21 mouse cellular contexts compared by ENCODE assay signal in genomic region chr2:154617061-154617460, GRCm38 (mm10). TPM values are rescaled to one million over a fixed set of nuclear protein-coding genes. Genes with fewer than 3 reads are reported as not detected.
DNase-seq lines count a peak whose midpoint lies in the region; ATAC-seq and TF ChIP-seq lines count a peak whose summit lies in the region.
"Had no signal": no experiment of that assay in that cellular context is flagged by ENCODE, and none has a peak within 500 bp of the region (broad histone marks: within the 10 kb centered on the region; RNA-seq: fewer than 3 reads in every experiment).

No protein-coding gene starts in this region.

- no peak overlapping the region for H3K4me3 ChIP-seq in heart, postnatal 0 days (ENCODE audit: low read depth, low read length)
- H3K4me3 ChIP-seq: embryonic facial prominence, embryonic 12.5 days; forebrain, embryonic 15.5 days; heart, embryonic 13.5 days had no signal

- peak overlapping the region; percentile 22; the same call in 1 of the 2 replicates for H3K27ac ChIP-seq in heart, postnatal 0 days (ENCODE audit: low read depth)
- H3K27ac ChIP-seq: embryonic facial prominence, embryonic 12.5 days; forebrain, embryonic 15.5 days; heart, embryonic 13.5 days had no signal

- H3K4me2 ChIP-seq in heart, postnatal 0 days (ENCODE audit: low read depth, low read length) = no peak overlapping the region
- H3K4me2 ChIP-seq: embryonic facial prominence, embryonic 12.5 days; forebrain, embryonic 15.5 days; heart, embryonic 13.5 days had no signal

- peaks cover 4% of the 10 kb centered on the region; the same call in 1 of the 2 replicates for H3K4me1 ChIP-seq in heart, postnatal 0 days (ENCODE audit: control insufficient read depth, insufficient read depth)

- no peak for TF ChIP-seq CTCF in heart, postnatal 0 days (IDR thresholded peaks at IDR 0.05; ENCODE audit: low read depth)

- no peaks in the 10 kb centered on the region for H3K9me3 ChIP-seq in heart, postnatal 0 days (replicated peaks; ENCODE audit: control insufficient read depth, low read length)
- H3K9me3 ChIP-seq: embryonic facial prominence, embryonic 12.5 days; forebrain, embryonic 15.5 days; heart, embryonic 13.5 days had no signal

- H3K9ac ChIP-seq in heart, postnatal 0 days (replicated peaks; ENCODE audit: low read depth, low read length) = no peak overlapping the region
- H3K9ac ChIP-seq: embryonic facial prominence, embryonic 12.5 days; forebrain, embryonic 15.5 days; heart, embryonic 13.5 days had no signal

- 0 out of 2 replicates have a peak, but pooled peaks cover 3% of the 10 kb centered on the region for H3K36me3 ChIP-seq in heart, postnatal 0 days (replicated peaks; ENCODE audit: control insufficient read depth, insufficient read depth, low read length)
- H3K36me3 ChIP-seq: embryonic facial prominence, embryonic 12.5 days had no signal

- H3K27me3 ChIP-seq in heart, postnatal 0 days (ENCODE audit: control insufficient read depth, insufficient read depth, low read length) = no peaks in the 10 kb centered on the region
- H3K27me3 ChIP-seq: embryonic facial prominence, embryonic 12.5 days; forebrain, embryonic 15.5 days; heart, embryonic 13.5 days had no signal

- ATAC-seq in heart, postnatal 0 days (ENCODE audit: insufficient read depth, low read depth) = no peak
- ATAC-seq: forebrain, embryonic 15.5 days had no signal

- WGBS in heart, postnatal 0 days = 80% methylated on average over 3 of the region's 3 CpGs

- no peak for DNase-seq in heart, postnatal 0 days (ENCODE audit: low spot score)
- no peak for DNase-seq in heart, postnatal 4 days
- peak; percentile 59 to 72 for DNase-seq in thymus, adult 18-20 months
- peak; percentile 63 to 66 for DNase-seq in thymus, postnatal 10 days (ENCODE audit: low spot score in 2 of 2)
- peak; percentile 69 for DNase-seq in thymus, postnatal 4 days
- DNase-seq in left cerebral cortex, adult 11 months (ENCODE audit: low spot score) = no peak
- DNase-seq in layer of hippocampus, adult 9-11 months = no peak
- DNase-seq: adrenal gland, postnatal 10 days; cerebellum, adult 11-12 months; cerebellum, adult 9-10 months; cerebellum, postnatal 25 days; gastrocnemius, postnatal 36 days; heart, adult 11 months; heart, postnatal 14 days had no signal

- no peak for TF ChIP-seq EP300 in heart, postnatal 0 days (IDR thresholded peaks at IDR 0.05; ENCODE audit: low read depth)

RNA-seq across cellular contexts. Expression of gene 4930519P11Rik, which starts 3.8 kb away (rescaled TPM):
- total RNA-seq in heart, postnatal 0 days (2014; rRNA removed; ENCODE audit: low replicate concordance) = not detected in 2 replicates
- not detected in 2 replicates for polyA plus RNA-seq in heart, postnatal 0 days (2015; fragmentation: Nextera tagmentation; extraction: Ambion mirVana)
- not detected for total RNA-seq in heart, postnatal 4 days (2021)
- total RNA-seq: adrenal gland, postnatal 10 days; gastrocnemius, adult 8-10 months; gastrocnemius, postnatal 36 days; heart, postnatal 14 days; MEL had no signal
- polyA plus RNA-seq: cortical plate, adult 2 months; forebrain, embryonic 11.5 days; heart, embryonic 13.5 days had no signal

RNA-seq across cellular contexts. Expression of gene Zfp341, which starts 4.0 kb away (rescaled TPM):
- total RNA-seq in heart, postnatal 0 days (2014; rRNA removed; ENCODE audit: low replicate concordance) = 1.1 and 4.4 TPM in 2 replicates
- polyA plus RNA-seq in heart, postnatal 0 days (2015; fragmentation: Nextera tagmentation; extraction: Ambion mirVana) = 0.40 and 0.54 TPM in 2 replicates
- 1 to 10 TPM; 2.4 TPM for total RNA-seq in heart, postnatal 4 days (2021)

RNA-seq across cellular contexts. Expression of gene Pxmp4, which starts 13.6 kb away (rescaled TPM):
- 29.4 and 97.5 TPM in 2 replicates for total RNA-seq in heart, postnatal 0 days (2014; rRNA removed; ENCODE audit: low replicate concordance)
- 40.0 and 42.7 TPM in 2 replicates for polyA plus RNA-seq in heart, postnatal 0 days (2015; fragmentation: Nextera tagmentation; extraction: Ambion mirVana)
- 10 to 100 TPM; 14.5 to 20.4 TPM for total RNA-seq in heart, postnatal 4 days (2021)

RNA-seq across cellular contexts. Expression of gene Chmp4b, which starts 34.4 kb away (rescaled TPM):
- 75.6 and 80.7 TPM in 2 replicates for total RNA-seq in heart, postnatal 0 days (2014; rRNA removed; ENCODE audit: low replicate concordance)
- 20.1 and 23.5 TPM in 2 replicates for polyA plus RNA-seq in heart, postnatal 0 days (2015; fragmentation: Nextera tagmentation; extraction: Ambion mirVana)
- total RNA-seq in heart, postnatal 4 days (2021) = 100 to 1,000 TPM; 133 to 134 TPM

RNA-seq across cellular contexts. Expression of gene E2f1, which starts 47.4 kb away (rescaled TPM):
- total RNA-seq in heart, postnatal 0 days (2014; rRNA removed; ENCODE audit: low replicate concordance) = 8.4 and 11.0 TPM in 2 replicates
- polyA plus RNA-seq in heart, postnatal 0 days (2015; fragmentation: Nextera tagmentation; extraction: Ambion mirVana) = 6.1 and 6.4 TPM in 2 replicates
- 10 to 100 TPM; 32.3 to 35.6 TPM for total RNA-seq in heart, postnatal 4 days (2021)

Comparison
In these comparisons a context has a peak if more than half of its experiments do, and no peak if none do; other contexts are left out.
1. DNase-seq: peak in thymus, adult 18-20 months (2 of 2), thymus, postnatal 10 days (2 of 2) and thymus, postnatal 4 days (single experiment); none in heart, postnatal 0 days (single experiment), heart, postnatal 4 days (single experiment), left cerebral cortex, adult 11 months (single experiment) and layer of hippocampus, adult 9-11 months (single experiment).